Mouse (Mus musculus): Measurements from ENCODE around the gene Rtkn2. TPM values are rescaled to one million over a fixed set of nuclear protein-coding genes. Genes with fewer than 3 reads are reported as not detected.

Rtkn2 gene
- total and polyA plus RNA-seq, 2 experiments from 2014 or later, result 0.27 to 2.2 TPM

DNA sequence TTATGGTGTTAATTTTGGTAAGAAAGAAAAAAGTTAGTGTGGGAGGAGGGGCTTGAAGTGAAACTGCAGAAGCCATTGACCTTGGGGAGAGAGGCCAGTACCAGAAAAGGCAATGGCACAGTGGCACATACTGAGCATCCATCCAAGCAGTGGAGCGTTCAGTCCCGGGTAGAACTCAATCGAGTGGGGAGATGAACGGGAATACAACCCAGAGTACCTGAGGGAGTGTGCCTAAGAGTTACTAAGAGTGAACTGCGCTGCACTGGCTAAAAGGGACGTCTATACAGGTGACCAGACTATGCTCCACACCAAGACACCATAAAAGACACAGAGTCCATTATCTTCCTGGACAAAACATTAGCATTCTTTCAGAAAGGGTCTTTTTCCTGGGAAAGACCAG, 128.3 kb downstream of the Rtkn2 start:
- Histone ChIP-seq H3K4me2 (ENCODE audit: low read depth, low read length) (no peak overlapping the region), H3K9ac (replicated peaks; ENCODE audit: low read depth, low read length) (no peak overlapping the region), H3K27ac (ENCODE audit: low read depth) (no peak overlapping the region), H3K4me1 (ENCODE audit: control insufficient read depth, insufficient read depth) (peaks cover 36% of the 10 kb centered on the region), H3K36me3 (replicated peaks; ENCODE audit: control insufficient read depth, insufficient read depth, low read length) (peaks cover 13% of the 10 kb centered on the region; the same call in 1 of the 2 replicates), H3K9me3 (replicated peaks; ENCODE audit: control insufficient read depth, low read length) (no peaks in the 10 kb centered on the region), H3K27me3 (ENCODE audit: control insufficient read depth, insufficient read depth, low read length) (no peaks in the 10 kb centered on the region), H3K4me3 (ENCODE audit: low read depth, low read length) (no peak overlapping the region)
- no peak for ATAC-seq (ENCODE audit: insufficient read depth, low read depth)
- no peak for DNase-seq (ENCODE audit: low spot score)
- TF ChIP-seq CTCF (IDR thresholded peaks at IDR 0.05; ENCODE audit: low read depth), result no peak
- 79% methylated on average over 6 of the region's 6 CpGs for WGBS

Other genes starting within 250 kb of the Rtkn2 start
- gene Zfp365, start 66.9 kb upstream of the Rtkn2 start, total RNA-seq (2014; rRNA removed; ENCODE audit: low replicate concordance), result 0.46 TPM in 1 of 2 replicates, not detected in the other
- gene Zfp365, start 66.9 kb upstream of the Rtkn2 start, polyA plus RNA-seq (2015; fragmentation: Nextera tagmentation; extraction: Ambion mirVana), result 0.34 and 0.37 TPM in 2 replicates

Data from heart, postnatal 0 days (tissue).